Mouse (Mus musculus) embryonic facial prominence, embryonic 11.5 days (tissue): Measurements from ENCODE around the gene Asxl1. TPM values are rescaled to one million over a fixed set of nuclear protein-coding genes. Genes with fewer than 3 reads are reported as not detected.
A peak's percentile ranks its signal among the peaks of the same experiment; 100 is the strongest.

Experiments
- ATAC-seq: fragments of 200-750 bp; cut with Nextera tagmentation; replicated peaks from 2 replicates; pipeline ENCODE4 v1.8.0; 2017; ENCODE audit warnings: low read depth; ENCODE audit not compliant: insufficient number of reproducible peaks, low FRiP score, low TSS enrichment
- DNase-seq: peaks from one replicate; pipeline ENCODE4 v3.0.0-alpha.2; 2015; ENCODE audit warnings: low spot score
- H3K27ac ChIP-seq: fragments of 300-500 bp; sonication (generic); replicated peaks from 2 replicates; pipeline ENCODE4 v1.5.1; 2014; ENCODE audit warnings: mild to moderate bottlenecking, low read depth, low read length, control low read depth
- H3K27me3 ChIP-seq: fragments of 300-500 bp; sonication (generic); 2 replicates; pipeline ENCODE4 v1.6.1; 2014; ENCODE audit warnings: mild to moderate bottlenecking, low read length, moderate library complexity, mixed read lengths; ENCODE audit not compliant: control insufficient read depth, insufficient read depth
- H3K36me3 ChIP-seq: fragments of 300-500 bp; sonication (generic); replicated peaks from 2 replicates; pipeline ENCODE4 v1.6.1; 2014; ENCODE audit warnings: low read depth, mild to moderate bottlenecking, low read length, moderate library complexity, mixed read lengths; ENCODE audit not compliant: control insufficient read depth, insufficient read depth
- H3K4me1 ChIP-seq: fragments of 300-500 bp; sonication (generic); 2 replicates; pipeline ENCODE4 v1.6.1; 2014; ENCODE audit warnings: low read length, mixed read lengths; ENCODE audit not compliant: control insufficient read depth, insufficient read depth
- H3K4me2 ChIP-seq: fragments of 300-500 bp; sonication (generic); 2 replicates; pipeline ENCODE4 v1.6.1; 2014; ENCODE audit warnings: low read depth, mild to moderate bottlenecking, control low read depth, low read length, moderate library complexity
- H3K4me3 ChIP-seq: fragments of 300-500 bp; sonication (generic); 2 replicates; pipeline ENCODE4 v1.5.1; 2014; ENCODE audit warnings: low read depth, low read length, control low read depth
- H3K9ac ChIP-seq: fragments of 300-500 bp; sonication (generic); replicated peaks from 2 replicates; pipeline ENCODE4 v1.6.1; 2014; ENCODE audit warnings: mild to moderate bottlenecking, control low read depth, low read length
- H3K9me3 ChIP-seq: fragments of 300-500 bp; sonication (generic); replicated peaks from 2 replicates; pipeline ENCODE4 v1.6.1; 2016; ENCODE audit warnings: mild to moderate bottlenecking, low read length, inconsistent platforms, mixed read lengths; ENCODE audit not compliant: control insufficient read depth
- WGBS: fragments of 180-500 bp; shearing (Covaris S2); extraction: QIAGEN DNeasy Blood & Tissue Kit; methylation state at CpG from one replicate; pipeline ENCODE4 v1.1.7; 2014; 5-methylcytosine and 5-hydroxymethylcytosine counted together
- polyA plus RNA-seq: library from polyadenylated mRNA; unstranded; fragments of >200 nt; fragmentation: Nextera tagmentation; extraction: Ambion mirVana; gene quantifications from 2 replicates; pipeline ENCODE4 v1.2.1, GENCODE M21; 2014

The Asxl1 gene
- polyA plus RNA-seq, 1 experiment from 2014 or later = 21.0 TPM

GRCm38 (mm10) chr2:153428485-153428884 is 82.9 kb downstream of the Asxl1 start:
- Histone ChIP-seq H3K4me1 (peaks cover 8% of the 10 kb centered on the region), H3K27me3 (no peaks in the 10 kb centered on the region), H3K9me3 (no peaks in the 10 kb centered on the region), H3K36me3 (peaks cover 10% of the 10 kb centered on the region), H3K4me3 (no peak overlapping the region), H3K4me2 (no peak overlapping the region), H3K27ac (no peak overlapping the region), H3K9ac (no peak overlapping the region)
- ATAC-seq (no peak), DNase-seq (no peak)
- 78% methylated on average over 2 of the region's 2 CpGs for WGBS

GRCm38 (mm10) chr2:153430571-153430970 is 84.9 kb downstream of the Asxl1 start:
- Histone ChIP-seq H3K27me3 (no peaks in the 10 kb centered on the region), H3K9me3 (no peaks in the 10 kb centered on the region), H3K4me2 (no peak overlapping the region), H3K9ac (no peak overlapping the region), H3K36me3 (peaks cover 10% of the 10 kb centered on the region), H3K4me1 (peaks cover 15% of the 10 kb centered on the region), H3K27ac (no peak overlapping the region), H3K4me3 (no peak overlapping the region)
- no peak for ATAC-seq
- no peak for DNase-seq
- WGBS = 100% methylated on average over 1 of the region's 1 CpGs

- H3K4me3 ChIP-seq = no peak overlapping the region
- no peak for DNase-seq
- WGBS = 22% methylated on average over 7 of the region's 7 CpGs
- peaks cover 10% of the 10 kb centered on the region for H3K36me3 ChIP-seq
- no peak overlapping the region for H3K4me2 ChIP-seq
- no peak for ATAC-seq
- H3K27ac ChIP-seq = no peak overlapping the region
- no peaks in the 10 kb centered on the region for H3K27me3 ChIP-seq
- peaks cover 24% of the 10 kb centered on the region for H3K4me1 ChIP-seq
- no peaks in the 10 kb centered on the region for H3K9me3 ChIP-seq
- no peak overlapping the region for H3K9ac ChIP-seq
These were observed 86.9 kb downstream of the Asxl1 start for GRCm38 (mm10) chr2:153432492-153432891.

GRCm38 (mm10) chr2:153433859-153434258 is 88.2 kb downstream of the Asxl1 start:
- Histone ChIP-seq H3K4me1 (peaks cover 26% of the 10 kb centered on the region), H3K4me2 (no peak overlapping the region), H3K4me3 (no peak overlapping the region), H3K27me3 (no peaks in the 10 kb centered on the region), H3K9me3 (no peaks in the 10 kb centered on the region), H3K9ac (no peak overlapping the region), H3K27ac (0 out of 2 replicates have a peak overlapping the region, but pooled peaks have one; percentile 35), H3K36me3 (peaks cover 10% of the 10 kb centered on the region)
- 63% methylated on average over 3 of the region's 3 CpGs for WGBS
- ATAC-seq (no peak), DNase-seq (no peak)

GRCm38 (mm10) chr2:153434880-153435831 is 89.5 kb downstream of the Asxl1 start:
- Histone ChIP-seq H3K4me2 (no peak overlapping the region), H3K9me3 (no peaks in the 10 kb centered on the region), H3K9ac (0 out of 2 replicates have a peak overlapping the region, but pooled peaks have one; percentile 22), H3K4me3 (no peak overlapping the region), H3K27ac (no peak overlapping the region), H3K27me3 (no peaks in the 10 kb centered on the region), H3K4me1 (peaks cover 26% of the 10 kb centered on the region), H3K36me3 (peaks cover 10% of the 10 kb centered on the region)
- DNase-seq (no peak), ATAC-seq (0 out of 2 replicates have a peak, but pooled peaks have one; percentile 42)
- WGBS = 11% methylated on average over 9 of the region's 9 CpGs

- 33% methylated on average over 6 of the region's 6 CpGs for WGBS
- ATAC-seq (no peak), DNase-seq (no peak)
- H3K4me3 ChIP-seq = no peak overlapping the region
- peak overlapping the region; percentile 18; the same call in 1 of the 2 replicates for H3K9ac ChIP-seq
- peak overlapping the region; percentile 19; the same call in 1 of the 2 replicates for H3K4me2 ChIP-seq
- H3K27ac ChIP-seq = peak overlapping the region; percentile 59
- peaks cover under 1% of the 10 kb centered on the region for H3K36me3 ChIP-seq
- H3K9me3 ChIP-seq = no peaks in the 10 kb centered on the region
- H3K27me3 ChIP-seq = no peaks in the 10 kb centered on the region
- H3K4me1 ChIP-seq = peaks cover 35% of the 10 kb centered on the region
These were observed 91.1 kb downstream of the Asxl1 start for GRCm38 (mm10) chr2:153436641-153437305.

GRCm38 (mm10) chr2:153437306-153437659 is 91.7 kb downstream of the Asxl1 start:
- peaks cover 35% of the 10 kb centered on the region for H3K4me1 ChIP-seq

More at GRCm38 (mm10) chr2:153437306-153437659, 91.7 kb downstream of the Asxl1 start:
- Histone ChIP-seq H3K9me3 (no peaks in the 10 kb centered on the region), H3K9ac (peak overlapping the region; percentile 18), H3K36me3 (no peaks in the 10 kb centered on the region; the same call in 1 of the 2 replicates), H3K27me3 (no peaks in the 10 kb centered on the region), H3K4me2 (peak overlapping the region; percentile 19; the same call in 1 of the 2 replicates), H3K27ac (peak overlapping the region; percentile 59), H3K4me3 (no peak overlapping the region)
- 28% methylated on average over 2 of the region's 2 CpGs for WGBS
- no peak for ATAC-seq
- DNase-seq = no peak
